Mouse (Mus musculus): ENCODE results near the gene Ccdc88a.
"Not testable (repeated sequence)": the region's sequence is repeated elsewhere in the genome, so short reads cannot be mapped to it uniquely, and the experiment has no call there.

Gene Ccdc88a

DNA sequence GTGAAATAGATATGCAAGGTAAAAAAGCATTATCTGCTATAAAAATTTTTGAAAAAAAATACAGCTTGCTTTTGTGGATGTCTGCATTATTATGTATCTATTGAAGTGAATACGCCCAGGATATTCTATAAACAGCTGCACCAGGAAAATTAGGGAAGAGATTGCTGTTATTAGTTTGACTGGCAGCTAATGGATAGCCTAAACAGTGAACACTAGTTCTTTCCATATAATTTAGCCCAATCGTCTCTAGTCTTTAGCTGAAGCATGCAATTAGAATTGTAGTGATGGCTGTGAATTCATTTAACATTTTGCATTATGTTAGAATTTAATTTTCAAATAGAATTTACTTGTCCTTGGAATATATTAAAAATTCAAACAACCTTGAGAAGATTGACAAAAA is 75.3 kb downstream of the Ccdc88a start:
- no peak for DNase-seq (ENCODE audit: low read depth, low spot score)

DNA sequence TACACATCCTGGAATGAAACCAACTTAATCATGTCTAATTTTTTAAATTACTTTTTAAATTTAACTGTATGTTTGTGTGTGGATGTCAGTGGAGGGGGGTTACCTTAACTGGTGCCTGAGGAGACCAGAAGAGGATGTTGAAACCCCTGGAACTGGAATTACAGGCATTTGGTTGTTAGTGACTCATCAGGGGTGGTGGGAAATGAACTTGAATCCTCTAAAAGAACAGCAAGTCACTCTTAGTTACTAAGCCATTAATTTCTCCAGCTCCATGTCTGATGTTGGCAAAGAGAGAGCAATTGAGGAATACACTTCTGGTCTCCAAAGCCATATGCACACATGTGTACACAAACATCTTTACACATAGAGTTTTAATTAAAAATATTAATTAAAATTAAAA is 101.2 kb downstream of the Ccdc88a start:
- DNase-seq (ENCODE audit: low read depth, low spot score) = no peak

DNA sequence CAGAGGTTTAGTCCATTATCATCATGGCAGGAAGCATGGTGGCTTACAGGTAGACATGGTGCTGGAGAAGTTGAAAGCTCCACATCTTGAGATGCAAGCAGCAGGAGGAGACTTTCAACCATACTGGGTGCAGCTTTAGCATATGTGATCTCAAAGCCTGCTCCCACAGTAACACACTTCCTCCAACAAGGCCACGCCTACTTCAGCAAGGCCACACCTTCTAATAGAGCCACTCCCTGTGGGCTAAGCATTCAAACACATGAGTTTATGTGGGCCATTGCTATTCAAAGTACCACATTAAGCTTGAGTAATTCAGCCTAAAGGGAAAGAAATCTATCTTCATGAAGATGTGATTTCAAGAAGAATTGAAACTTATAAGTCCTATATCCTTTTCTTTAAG is 119.7 kb downstream of the Ccdc88a start:
- DNase-seq (ENCODE audit: low read depth, low spot score) = no peak

DNA sequence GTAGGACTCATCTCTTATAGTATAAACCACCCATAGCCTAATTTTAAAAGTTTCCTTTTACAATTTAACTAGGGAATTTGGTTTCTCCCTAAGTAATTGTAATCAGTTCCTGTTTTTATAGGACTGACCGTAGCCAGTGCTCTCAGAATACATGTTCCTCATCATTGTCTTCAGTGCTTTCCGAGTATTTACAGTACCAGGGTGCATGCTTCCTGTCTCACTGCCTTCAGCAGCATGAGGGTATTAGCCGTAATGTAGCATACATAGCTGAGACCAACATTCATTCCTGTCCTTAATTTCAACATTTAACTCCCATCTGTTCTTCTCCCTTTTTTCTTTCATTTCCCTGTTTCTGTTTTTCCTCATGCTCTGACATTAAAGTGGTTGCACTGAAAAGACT is 123.5 kb downstream of the Ccdc88a start:
- DNase-seq (ENCODE audit: low read depth, low spot score) = no peak

DNA sequence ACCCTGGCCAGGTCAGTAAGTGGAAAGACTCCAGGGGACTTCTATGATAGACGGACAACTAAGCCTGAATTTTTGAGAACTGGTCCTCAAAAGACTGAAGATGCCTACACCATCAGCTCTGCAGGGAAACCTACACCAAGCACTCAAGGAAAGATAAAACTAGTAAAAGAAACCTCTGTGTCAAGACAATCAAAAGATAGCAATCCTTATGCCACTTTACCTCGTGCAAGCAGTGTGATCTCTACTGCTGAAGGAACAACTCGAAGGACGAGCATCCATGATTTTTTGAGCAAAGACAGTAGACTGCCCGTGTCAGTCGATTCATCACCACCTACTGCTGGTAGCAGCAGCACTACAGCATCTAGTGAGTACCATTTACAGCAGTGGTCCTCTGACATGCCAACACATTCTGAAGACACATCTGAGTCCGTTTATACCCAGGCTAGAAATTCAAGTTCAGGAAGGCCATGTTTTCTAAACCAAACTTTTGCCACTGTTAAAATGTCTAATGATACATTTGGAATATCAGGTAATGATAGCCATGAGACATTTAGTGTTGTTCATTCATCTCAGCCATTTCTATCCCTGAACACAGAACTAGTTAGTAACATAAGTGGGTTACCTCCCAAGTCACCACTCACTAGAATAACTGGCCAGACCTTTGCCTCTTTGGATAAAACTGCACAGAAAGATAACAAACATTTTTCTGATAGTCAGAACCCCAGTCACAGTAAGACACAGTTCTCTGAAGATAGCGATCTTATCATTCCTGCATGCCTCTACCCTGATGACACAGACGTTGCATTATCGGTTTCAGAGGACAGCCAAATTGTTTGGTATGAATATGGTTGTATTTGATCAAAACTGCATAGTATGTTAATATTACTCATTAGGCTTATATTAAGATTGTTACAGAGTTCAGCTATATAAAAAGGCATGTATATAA is 130.8 kb downstream of the Ccdc88a start:
- DNase-seq (ENCODE audit: low read depth, low spot score) = no peak

DNA sequence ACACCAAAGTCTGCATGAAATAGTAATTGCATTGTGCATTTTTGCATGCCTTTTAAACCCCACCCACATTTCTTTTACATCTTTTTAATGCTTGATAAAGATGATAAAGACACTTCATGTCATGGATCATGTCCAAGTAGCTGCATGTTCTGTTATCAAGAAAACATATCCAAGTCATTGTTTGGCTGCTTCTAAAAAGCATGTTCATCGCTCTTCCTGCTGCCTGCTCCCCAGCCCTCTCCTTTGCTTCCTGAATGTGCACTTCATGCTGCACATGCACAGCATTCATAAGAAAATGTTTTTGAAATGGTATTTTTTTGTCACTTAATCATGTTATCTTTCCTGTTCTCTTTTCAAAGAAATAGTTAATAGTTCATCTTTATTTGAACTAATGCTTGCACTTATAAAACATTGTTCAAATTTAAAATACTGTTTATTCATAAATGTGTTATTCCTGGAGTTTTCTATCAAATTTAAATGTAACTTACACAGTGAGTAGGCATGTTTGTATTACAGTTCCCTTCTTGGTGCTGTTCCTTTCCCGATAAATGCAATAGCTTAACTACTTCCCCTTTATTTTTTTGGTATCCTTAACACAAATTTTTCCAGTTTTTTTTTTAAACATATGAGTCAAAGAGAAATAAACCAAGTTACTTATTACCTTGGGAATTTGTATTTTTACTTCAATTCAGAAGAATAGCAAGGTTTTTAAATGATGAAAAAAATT is 131.6 kb downstream of the Ccdc88a start:
- DNase-seq (ENCODE audit: low read depth, low spot score) = no peak

DNA sequence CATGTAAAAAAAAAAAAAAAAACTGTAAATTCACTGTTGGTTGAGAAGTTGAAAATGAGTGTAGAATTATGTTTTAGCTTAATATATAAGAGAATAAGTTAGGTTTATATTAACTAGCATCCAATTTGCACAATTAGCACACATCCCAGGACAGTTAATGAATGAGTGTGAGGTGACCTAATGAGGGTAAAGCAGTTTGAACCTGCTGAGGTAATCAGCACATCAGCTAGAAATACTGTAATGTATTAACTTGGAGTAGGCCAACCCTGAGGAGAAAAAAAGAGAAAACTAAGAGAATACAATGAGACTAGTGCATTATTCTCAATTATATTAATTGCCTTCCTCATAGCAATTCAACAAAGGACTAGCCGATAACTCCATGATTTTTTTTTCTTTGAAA is 136.0 kb downstream of the Ccdc88a start:
- DNase-seq (ENCODE audit: low read depth, low spot score) = no peak

DNA sequence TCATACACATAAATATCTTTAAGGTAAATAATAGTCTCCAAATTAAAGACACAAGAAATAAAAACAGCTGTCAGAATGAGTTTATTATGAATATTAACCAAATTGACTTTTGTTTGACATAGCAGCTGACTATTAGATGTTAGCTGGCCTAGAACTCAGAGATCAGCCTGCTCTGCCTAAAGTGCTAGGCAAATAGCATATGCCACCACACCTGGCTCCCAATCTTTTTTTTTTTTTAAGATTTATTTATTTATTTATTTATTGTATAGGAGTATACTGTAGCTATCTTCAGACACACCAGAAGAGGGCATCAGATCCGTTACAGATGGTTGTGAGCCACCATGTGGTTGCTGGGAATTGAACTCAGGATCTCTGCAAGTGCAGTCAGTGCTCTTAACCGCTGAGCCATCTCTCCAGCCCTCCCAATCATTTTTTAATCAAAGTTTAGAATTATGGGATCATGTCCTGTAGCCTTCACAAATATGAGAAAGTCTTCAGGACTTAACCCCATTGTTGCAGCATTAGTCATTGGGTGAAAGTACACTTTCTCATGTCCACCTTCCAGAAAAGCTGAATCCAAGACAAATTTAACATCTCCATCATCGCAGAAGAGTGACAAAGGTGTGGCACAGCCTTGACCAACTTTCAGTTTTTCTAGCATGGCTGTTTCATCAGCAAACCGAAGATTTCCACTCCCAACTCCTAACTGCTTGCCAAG is 139.5 kb downstream of the Ccdc88a start:
- DNase-seq (ENCODE audit: low read depth, low spot score) = no peak

DNA sequence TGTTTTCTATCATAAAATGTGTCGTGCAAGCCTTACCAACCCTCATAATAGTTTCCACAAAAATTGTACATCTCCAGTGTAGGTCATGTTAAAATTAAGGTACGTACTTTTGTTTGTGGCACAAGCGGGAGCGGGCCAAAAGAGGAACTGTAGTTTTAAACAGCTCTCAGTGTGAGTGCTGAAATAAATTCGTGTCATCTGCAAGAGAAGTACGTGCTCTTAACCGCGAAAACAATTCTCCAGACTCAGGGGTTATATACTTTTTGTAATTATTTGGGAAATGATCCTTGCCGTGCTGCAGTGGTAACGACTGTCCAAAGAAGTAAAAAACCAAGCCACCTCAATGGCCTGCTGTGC is 140.8 kb downstream of the Ccdc88a start:
- peak; percentile 10 for DNase-seq (ENCODE audit: low read depth, low spot score)

DNA sequence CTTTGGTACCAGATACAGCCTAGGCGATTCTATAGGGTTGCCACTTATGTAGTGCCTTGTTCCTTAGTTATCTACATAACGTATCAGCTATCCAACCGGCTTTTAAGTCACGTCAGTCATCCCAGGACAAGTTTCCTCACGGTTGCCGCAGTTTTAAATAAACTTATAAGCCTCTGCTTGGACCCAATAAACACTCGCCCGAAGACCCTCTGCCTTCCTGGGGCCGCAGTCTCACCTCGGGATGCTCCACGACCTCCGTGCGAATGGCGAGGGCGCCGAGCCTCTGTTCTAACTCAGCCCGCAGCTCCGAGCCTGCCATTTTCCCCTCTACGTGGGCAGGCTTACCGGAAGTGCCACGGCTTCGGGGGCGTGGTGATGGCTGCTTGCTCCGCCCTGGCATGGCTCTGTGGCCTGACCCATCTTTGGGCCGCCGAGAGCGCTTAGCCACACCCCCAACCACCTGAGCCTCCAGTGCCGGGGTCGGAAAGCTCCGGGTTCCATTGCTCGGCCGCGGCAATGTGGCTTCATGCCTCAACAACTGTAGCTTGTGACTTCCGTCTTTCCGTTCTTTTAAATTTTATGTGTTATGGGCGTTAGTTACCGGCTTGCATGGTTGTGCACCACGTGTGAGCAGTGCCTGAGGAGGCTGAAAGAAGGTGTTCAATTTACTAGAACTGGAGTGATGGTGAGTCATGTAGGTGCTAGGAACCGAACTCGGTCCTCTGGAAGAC is 141.4 kb downstream of the Ccdc88a start, which contains the start of gene Prorsd1:
TSS of gene Prorsd1 (minus strand) at position 352 of the 731 bp plus-strand sequence.
- DNase-seq (ENCODE audit: low read depth, low spot score) = peak; percentile 96

DNA sequence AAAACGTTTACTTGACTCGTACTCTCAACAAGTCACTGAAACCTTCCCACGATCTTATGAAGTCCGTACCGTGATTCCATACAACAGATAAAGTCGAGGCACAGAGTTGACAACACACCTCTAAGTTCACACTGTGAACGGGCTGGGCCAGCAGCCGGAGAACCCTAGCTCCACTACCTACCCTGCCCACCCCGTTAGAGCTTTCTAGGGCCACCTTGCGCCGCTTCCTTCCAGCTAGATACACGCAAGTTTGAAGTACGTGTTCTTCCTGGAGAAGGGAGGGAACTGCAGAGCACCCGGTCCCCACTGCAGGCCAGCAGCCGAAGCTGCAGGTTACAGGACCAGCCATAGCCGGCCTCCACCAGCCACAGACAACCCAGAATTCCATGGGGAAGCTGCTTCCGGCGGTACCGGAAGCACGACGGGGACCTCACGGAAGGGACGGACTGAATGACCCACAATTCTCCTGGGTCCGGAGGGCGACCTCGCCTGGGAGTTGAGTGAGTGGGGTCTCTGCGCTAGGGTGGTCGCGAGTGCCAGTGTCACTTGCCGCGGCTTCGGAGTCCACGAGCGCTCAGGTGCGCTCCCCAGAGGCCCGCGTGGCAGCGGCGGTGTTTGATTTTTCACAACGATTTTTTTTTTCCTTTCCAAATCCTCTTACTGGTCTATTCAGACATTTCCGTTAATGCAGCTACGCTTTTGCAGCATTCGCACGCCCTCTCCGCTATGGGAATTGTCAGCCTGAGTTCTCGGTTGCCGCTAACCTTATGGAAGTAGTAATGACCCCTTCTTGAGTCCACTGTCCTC is 152.7 kb downstream of the Ccdc88a start, which contains the start of gene Mtif2:
TSS of gene Mtif2 (plus strand) at position 421 of the 807 bp plus-strand sequence.
- DNase-seq (ENCODE audit: low read depth, low spot score) = peak; percentile 69

DNA sequence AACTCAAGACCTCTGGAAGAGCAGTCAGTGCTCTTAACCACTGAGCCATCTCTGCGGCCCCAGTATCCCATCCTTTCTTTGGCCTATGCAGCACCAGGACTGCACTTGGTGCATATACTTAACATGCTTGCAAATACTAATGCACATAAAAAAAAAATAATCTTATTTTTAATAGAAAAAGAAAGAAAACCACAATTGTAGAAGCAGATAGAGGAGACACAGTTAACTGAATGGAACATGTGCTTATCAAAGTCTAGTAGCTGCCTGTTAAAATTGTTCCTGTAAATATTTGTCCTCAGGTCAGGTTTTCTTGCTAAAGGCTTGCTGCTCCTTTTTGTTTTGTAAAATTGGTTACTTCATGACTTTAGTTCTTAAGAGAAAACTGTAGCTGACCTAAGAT is 164.7 kb downstream of the Ccdc88a start:
- no peak for DNase-seq (ENCODE audit: low read depth, low spot score)

DNA sequence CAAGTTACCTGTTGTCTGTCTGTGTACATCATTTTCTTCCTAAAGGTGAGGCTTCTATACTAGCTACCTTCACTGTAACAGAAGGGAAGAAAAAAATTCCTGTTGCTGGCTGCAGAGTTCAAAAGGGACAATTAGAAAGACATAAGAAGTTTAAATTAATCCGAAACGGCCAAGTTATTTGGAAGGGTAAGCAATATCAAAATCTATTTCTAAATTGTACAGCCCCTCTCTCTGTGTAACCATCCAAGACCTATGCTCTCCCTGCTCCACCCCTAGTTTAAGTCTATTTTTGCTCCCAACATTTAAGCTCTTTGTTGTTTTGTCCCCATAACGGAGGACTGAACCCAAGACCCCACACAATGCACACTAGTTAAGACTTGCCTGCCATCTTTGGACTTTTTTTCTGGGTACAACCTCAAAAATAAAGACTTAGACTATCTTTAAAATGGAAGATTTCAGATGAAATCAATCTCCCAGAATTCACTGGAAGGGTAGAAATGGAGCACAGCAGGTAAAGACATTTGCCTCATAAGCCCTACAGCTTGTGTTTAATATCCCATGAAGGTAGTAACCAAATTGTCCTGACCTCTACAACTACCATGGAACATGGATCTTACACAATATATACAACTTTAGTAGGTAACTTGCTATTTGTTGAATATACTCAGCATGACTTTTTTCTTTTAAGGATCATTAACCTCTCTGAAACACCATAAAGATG is 170.9 kb downstream of the Ccdc88a start:
- no peak for DNase-seq (ENCODE audit: low read depth, low spot score)

DNA sequence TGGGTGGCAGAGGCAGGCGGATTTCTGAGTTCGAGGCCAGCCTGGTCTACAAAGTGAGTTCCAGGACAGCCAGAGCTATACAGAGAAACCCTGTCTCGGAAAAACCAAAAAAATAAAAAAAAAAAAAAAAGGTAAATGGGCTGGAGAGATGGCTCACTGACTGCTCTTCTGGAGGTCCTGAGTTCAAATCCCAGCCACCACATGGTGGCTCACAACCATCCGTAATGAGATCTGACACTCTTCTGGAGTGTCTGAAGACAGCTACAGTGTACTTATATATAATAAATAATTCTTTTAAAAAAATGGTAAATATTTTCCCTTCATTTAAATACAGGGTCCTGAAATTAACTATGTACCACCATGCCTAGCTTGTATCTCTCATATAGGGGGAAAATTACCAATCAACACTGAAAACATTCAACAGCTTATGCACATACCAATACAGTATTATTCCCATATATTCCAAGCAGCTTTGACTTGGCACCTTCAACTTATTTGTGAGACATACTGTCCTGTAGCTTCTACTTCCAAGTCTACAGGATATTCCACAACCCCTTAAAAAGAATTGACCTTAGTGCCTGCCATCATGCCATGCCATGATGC is 171.8 kb downstream of the Ccdc88a start:
- DNase-seq (ENCODE audit: low read depth, low spot score) = not testable (repeated sequence)

DNA sequence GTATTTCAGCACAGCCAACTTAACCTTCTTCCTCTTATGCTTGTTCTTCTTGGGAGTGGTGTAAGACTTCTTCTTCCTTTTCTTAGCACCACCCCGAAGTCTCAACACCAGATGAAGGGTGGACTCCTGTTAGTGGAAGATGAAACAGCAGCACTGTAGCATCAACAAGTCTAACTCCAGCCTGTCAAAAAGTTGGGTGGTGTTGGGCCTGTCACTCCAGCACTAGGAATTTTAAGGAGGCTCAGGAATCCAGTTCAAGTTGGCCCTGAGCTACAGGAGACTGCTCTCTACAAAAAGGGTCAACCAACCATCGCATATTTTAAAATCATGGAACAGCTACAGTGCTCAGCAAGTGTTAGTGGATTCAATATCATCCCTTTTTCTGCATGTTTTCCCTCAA is 172.8 kb downstream of the Ccdc88a start:
- DNase-seq (ENCODE audit: low read depth, low spot score) = not testable (repeated sequence)

DNA sequence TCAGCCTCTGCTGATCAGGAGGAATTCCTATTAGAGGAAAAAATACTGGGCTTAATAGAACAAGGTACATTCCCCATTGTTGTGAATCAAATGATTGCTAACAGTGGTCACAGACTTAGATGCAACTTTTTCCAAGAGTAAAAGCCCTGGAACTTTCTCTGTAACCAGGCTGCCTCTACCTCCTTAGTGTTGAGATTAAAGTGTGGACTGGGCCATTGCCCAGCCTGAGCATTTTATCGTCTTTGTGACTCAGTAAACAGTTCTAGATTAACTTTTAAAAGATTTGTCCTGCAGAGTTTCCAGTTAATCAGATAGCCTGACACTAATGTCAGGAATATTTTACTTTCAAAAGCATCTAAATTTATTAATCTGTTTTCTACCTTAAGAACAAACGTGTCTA is 173.3 kb downstream of the Ccdc88a start:
- no peak for DNase-seq (ENCODE audit: low read depth, low spot score)

DNA sequence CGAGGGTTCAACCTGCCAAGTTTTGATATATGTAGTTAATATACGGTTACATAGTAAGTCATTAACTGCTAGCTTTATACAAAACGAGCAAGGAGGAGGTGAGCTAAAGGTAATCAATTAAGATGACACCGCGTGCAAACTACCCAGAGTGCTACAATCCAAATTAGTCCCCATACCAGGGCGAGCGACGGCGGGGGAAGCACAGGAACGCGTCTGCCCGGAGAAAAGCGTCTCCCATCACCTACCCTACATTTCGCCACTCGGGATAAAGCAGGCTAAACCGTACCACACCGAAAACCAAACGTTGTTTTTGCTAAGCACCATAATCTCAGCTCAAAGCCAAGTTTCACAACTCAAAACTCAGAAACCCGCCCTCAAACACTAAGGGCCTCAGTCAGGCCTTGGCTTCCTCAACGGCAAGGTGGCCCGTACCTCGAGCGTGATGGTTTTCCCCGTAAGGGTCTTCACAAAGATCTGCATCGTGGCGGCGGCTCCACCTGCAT is 173.8 kb downstream of the Ccdc88a start:
- no peak for DNase-seq (ENCODE audit: low read depth, low spot score)

DNA sequence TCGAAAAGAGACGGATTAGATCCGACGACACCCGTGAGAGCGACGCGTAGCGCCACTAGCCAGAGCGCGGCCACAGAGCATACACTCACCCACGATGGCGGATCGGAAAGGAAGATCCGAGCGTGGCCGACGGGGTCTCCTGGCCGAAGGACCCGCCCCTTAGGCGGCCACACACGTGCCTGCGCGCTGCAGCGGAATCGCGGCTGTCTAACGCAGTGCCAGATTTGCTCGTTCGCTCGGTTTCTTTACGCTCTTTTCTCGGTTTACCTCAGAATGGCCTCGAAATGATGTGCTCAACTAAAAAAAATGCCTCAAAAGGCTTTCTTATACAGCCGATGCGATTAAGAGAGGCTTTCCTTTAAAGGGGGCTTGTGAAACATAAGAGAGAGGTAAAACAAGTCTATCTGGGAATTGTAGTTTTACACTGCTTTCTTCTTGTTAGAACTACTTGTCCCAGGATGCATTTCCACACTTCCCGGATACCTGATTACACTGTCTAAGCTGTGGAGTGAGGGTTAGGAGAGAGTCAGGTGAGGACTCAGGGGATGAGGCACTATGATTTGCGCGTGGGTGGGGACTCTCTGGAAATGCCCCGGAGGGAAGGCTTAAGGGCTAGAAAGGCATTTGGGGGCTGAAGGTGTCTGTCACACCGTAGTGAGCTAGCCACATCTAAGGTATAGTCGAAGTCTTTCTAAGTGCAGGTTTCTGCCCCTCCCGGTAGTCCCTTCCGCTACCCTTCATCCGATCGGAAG is 174.5 kb downstream of the Ccdc88a start, which contains the start of the genes Clhc1 and Rps27a:
TSS of gene Clhc1 (plus strand) at position 199 of the 752 bp plus-strand sequence.
TSS of gene Rps27a (minus strand) at position 358 of the 752 bp plus-strand sequence.
- DNase-seq (ENCODE audit: low read depth, low spot score) = peak; percentile 96

All from CD4-positive, CD25-positive, alpha-beta regulatory T cell, adult 2 months (primary cell).